Mouse (Mus musculus) MEL (cell line): ENCODE results near the gene Gm10073.

ENCODE experiments used
- CHD2 ChIP-seq: IDR thresholded peaks from 2 replicates; pipeline ENCODE4 v1.6.1; 2011; ENCODE audit warnings: low read length, improper control_type of control experiment
- CTCF ChIP-seq, 3 experiments: IDR thresholded peaks in 2 of 3; conservative IDR thresholded peaks in 1 of 3; 2 replicates each; pipeline ENCODE4 v1.5.1; 2011 to 2012; ENCODE audit warnings: low read length in 3 of 3, low read depth in 2 of 3, mild to moderate bottlenecking in 2 of 3, improper control_type of control experiment in 1 of 3, inconsistent platforms in 1 of 3, mixed read lengths in 1 of 3, moderate library complexity in 1 of 3; ENCODE audit not compliant: control insufficient read depth in 1 of 3, insufficient read depth in 1 of 3, poor library complexity in 1 of 3, severe bottlenecking in 1 of 3
- EP300 ChIP-seq, 2 experiments: IDR thresholded peaks; 2 replicates each; pipeline ENCODE4 v1.6.1; 2011; ENCODE audit warnings: improper control_type of control experiment in 2 of 2, low read length in 2 of 2, low read depth in 1 of 2, mild to moderate bottlenecking in 1 of 2
- GABPA ChIP-seq: IDR thresholded peaks from 2 replicates; pipeline ENCODE4 v1.6.1; 2012; ENCODE audit warnings: low read depth, mild to moderate bottlenecking, inconsistent platforms, low read length, improper control_type of control experiment, moderate library complexity
- GATA1 ChIP-seq: IDR thresholded peaks from 2 replicates; pipeline ENCODE4 v1.6.1; 2011; ENCODE audit warnings: low read depth, low read length, improper control_type of control experiment
- MYC ChIP-seq: IDR thresholded peaks from 2 replicates; pipeline ENCODE4 v1.6.1; 2011; ENCODE audit warnings: low read depth, mild to moderate bottlenecking, low read length, improper control_type of control experiment, moderate library complexity
- NELFE ChIP-seq: IDR thresholded peaks from 2 replicates; pipeline ENCODE4 v1.6.1; 2011; ENCODE audit warnings: low read depth, low read length, improper control_type of control experiment
- POLR2A ChIP-seq, 2 experiments: IDR thresholded peaks; 2 replicates each; pipeline ENCODE4 v1.6.1; 2011 to 2012; ENCODE audit warnings: low read length in 2 of 2, mild to moderate bottlenecking in 2 of 2, control low read depth in 1 of 2, improper control_type of control experiment in 1 of 2, low read depth in 1 of 2, moderate library complexity in 1 of 2; ENCODE audit not compliant: control insufficient read depth in 1 of 2, insufficient read depth in 1 of 2, poor library complexity in 1 of 2
- SMC3 ChIP-seq: IDR thresholded peaks from 2 replicates; pipeline ENCODE4 v1.6.1; 2011; ENCODE audit warnings: low read depth, low read length, improper control_type of control experiment
- UBTF ChIP-seq: IDR thresholded peaks from 2 replicates; pipeline ENCODE4 v1.6.1; 2012; ENCODE audit warnings: low read depth, mild to moderate bottlenecking, inconsistent platforms, low read length, improper control_type of control experiment, moderate library complexity, borderline replicate concordance; ENCODE audit not compliant: insufficient read depth
- USF1 ChIP-seq: IDR thresholded peaks from 2 replicates; pipeline ENCODE4 v1.6.1; 2014; ENCODE audit warnings: low read depth, mild to moderate bottlenecking, inconsistent platforms, low read length, improper control_type of control experiment, moderate library complexity
- USF2 ChIP-seq, 2 experiments: IDR thresholded peaks; 2 replicates each; pipeline ENCODE4 v1.6.1; 2011 to 2012; ENCODE audit warnings: improper control_type of control experiment in 2 of 2, low read length in 2 of 2, borderline replicate concordance in 1 of 2, inconsistent platforms in 1 of 2, low read depth in 1 of 2, mild to moderate bottlenecking in 1 of 2; ENCODE audit not compliant: insufficient read depth in 1 of 2
- ZC3H11A ChIP-seq: IDR thresholded peaks from 2 replicates; pipeline ENCODE4 v1.6.1; 2012; ENCODE audit warnings: low read depth, mild to moderate bottlenecking, inconsistent platforms, low read length, improper control_type of control experiment

- no peak for TF ChIP-seq POLR2A (IDR thresholded peaks at IDR 0.05; ENCODE audit: control insufficient read depth in 1 of 2, insufficient read depth in 1 of 2, low read depth in 1 of 2, low read length in 2 of 2, poor library complexity in 1 of 2)
- TF ChIP-seq UBTF = no peak
- TF ChIP-seq USF1 = no peak
- no peak for TF ChIP-seq SMC3
- no peak for TF ChIP-seq CHD2
- TF ChIP-seq EP300 (IDR thresholded peaks at IDR 0.05; ENCODE audit: low read depth in 1 of 2, low read length in 2 of 2) = no peak
- no peak for TF ChIP-seq GATA1
- TF ChIP-seq CTCF (IDR thresholded peaks at IDR 0.05 in 2 of 3, conservative IDR thresholded peaks at IDR 0.05 in 1 of 3; ENCODE audit: control insufficient read depth in 1 of 3, insufficient read depth in 1 of 3, low read depth in 2 of 3, low read length in 3 of 3, poor library complexity in 1 of 3, severe bottlenecking in 1 of 3) = no peak
- no peak for TF ChIP-seq MYC
- TF ChIP-seq GABPA = no peak
- no peak for TF ChIP-seq USF2 (IDR thresholded peaks at IDR 0.05; ENCODE audit: borderline replicate concordance in 1 of 2, insufficient read depth in 1 of 2, low read depth in 1 of 2, low read length in 2 of 2)
- TF ChIP-seq ZC3H11A = no peak
- TF ChIP-seq NELFE = no peak
These were observed 38.8 kb upstream of the Gm10073 start for GRCm38 (mm10) chr8:106612047-106612446.
